Mouse (Mus musculus): ENCODE data around the gene Ngf. TPM values are rescaled to one million over a fixed set of nuclear protein-coding genes. Genes with fewer than 3 reads are reported as not detected.

Gene Ngf
- total RNA-seq, 2 experiments from 2014 or later, result not detected

- ATAC-seq (replicated peaks; ENCODE audit: low FRiP score, poor library complexity, severe bottlenecking), result no peak
These were observed 35.4 kb downstream of the Ngf start for GRCm38 (mm10) chr3:102505129-102505528.

GRCm38 (mm10) chr3:102506061-102506460 lies 36.3 kb downstream of the Ngf start:
- ATAC-seq (replicated peaks; ENCODE audit: low FRiP score, poor library complexity, severe bottlenecking), result no peak

- ATAC-seq (replicated peaks; ENCODE audit: low FRiP score, poor library complexity, severe bottlenecking), result no peak
These were observed 38.0 kb downstream of the Ngf start for GRCm38 (mm10) chr3:102507666-102508260.

GRCm38 (mm10) chr3:102508455-102508854 lies 38.7 kb downstream of the Ngf start:
- no peak for ATAC-seq (replicated peaks; ENCODE audit: low FRiP score, poor library complexity, severe bottlenecking)

- no peak for ATAC-seq (replicated peaks; ENCODE audit: low FRiP score, poor library complexity, severe bottlenecking)
These were observed 39.9 kb downstream of the Ngf start for GRCm38 (mm10) chr3:102509601-102510000.

GRCm38 (mm10) chr3:102516937-102517336 lies 47.2 kb downstream of the Ngf start:
- no peak for ATAC-seq (replicated peaks; ENCODE audit: low FRiP score, poor library complexity, severe bottlenecking)

- ATAC-seq (replicated peaks; ENCODE audit: low FRiP score, poor library complexity, severe bottlenecking), result no peak
These were observed 51.3 kb downstream of the Ngf start for GRCm38 (mm10) chr3:102521061-102521460.

GRCm38 (mm10) chr3:102523711-102524110 lies 54.0 kb downstream of the Ngf start:
- no peak for ATAC-seq (replicated peaks; ENCODE audit: low FRiP score, poor library complexity, severe bottlenecking)

GRCm38 (mm10) chr3:102524951-102525350 lies 55.2 kb downstream of the Ngf start:
- ATAC-seq (replicated peaks; ENCODE audit: low FRiP score, poor library complexity, severe bottlenecking), result no peak

GRCm38 (mm10) chr3:102525856-102526255 lies 56.1 kb downstream of the Ngf start:
- ATAC-seq (replicated peaks; ENCODE audit: low FRiP score, poor library complexity, severe bottlenecking), result no peak

- ATAC-seq (replicated peaks; ENCODE audit: low FRiP score, poor library complexity, severe bottlenecking), result no peak
These were observed 56.8 kb downstream of the Ngf start for GRCm38 (mm10) chr3:102526481-102526880.

- no peak for ATAC-seq (replicated peaks; ENCODE audit: low FRiP score, poor library complexity, severe bottlenecking)
These were observed 65.0 kb downstream of the Ngf start for GRCm38 (mm10) chr3:102534744-102535143.

GRCm38 (mm10) chr3:102543646-102544045 lies 73.9 kb downstream of the Ngf start:
- no peak for ATAC-seq (replicated peaks; ENCODE audit: low FRiP score, poor library complexity, severe bottlenecking)

- no peak for ATAC-seq (replicated peaks; ENCODE audit: low FRiP score, poor library complexity, severe bottlenecking)
These were observed 77.8 kb downstream of the Ngf start for GRCm38 (mm10) chr3:102547536-102547935.

GRCm38 (mm10) chr3:102553935-102554670 lies 84.4 kb downstream of the Ngf start:
- no peak for ATAC-seq (replicated peaks; ENCODE audit: low FRiP score, poor library complexity, severe bottlenecking)

- no peak for ATAC-seq (replicated peaks; ENCODE audit: low FRiP score, poor library complexity, severe bottlenecking)
These were observed 86.4 kb downstream of the Ngf start for GRCm38 (mm10) chr3:102556108-102556507.

GRCm38 (mm10) chr3:102556645-102557044 lies 86.9 kb downstream of the Ngf start:
- no peak for ATAC-seq (replicated peaks; ENCODE audit: low FRiP score, poor library complexity, severe bottlenecking)
